Mouse (Mus musculus): Measurements from ENCODE around the gene Mcm2.

Gene Mcm2

DNA sequence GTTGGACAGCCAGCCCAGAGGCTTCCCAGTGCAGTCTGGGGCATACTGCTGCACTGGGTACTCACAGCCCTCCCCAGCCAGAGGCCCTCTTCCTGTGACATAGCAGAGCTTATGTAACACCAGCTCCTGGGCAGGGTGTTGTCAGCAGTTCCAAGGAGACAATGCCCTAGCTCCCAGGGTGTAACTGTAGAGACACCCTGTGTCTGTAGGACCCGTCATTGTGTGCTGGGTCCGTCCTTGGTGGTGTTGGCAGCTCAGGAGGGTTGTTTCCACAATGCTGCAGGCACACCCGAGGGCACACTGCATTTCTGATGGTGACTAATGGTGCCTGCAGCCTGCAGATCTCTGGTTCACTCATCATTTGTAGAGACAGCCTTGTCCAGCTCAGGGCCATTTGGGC lies 28.3 kb upstream of the Mcm2 start:
- DNase-seq (ENCODE audit: low read depth): no peak

DNA sequence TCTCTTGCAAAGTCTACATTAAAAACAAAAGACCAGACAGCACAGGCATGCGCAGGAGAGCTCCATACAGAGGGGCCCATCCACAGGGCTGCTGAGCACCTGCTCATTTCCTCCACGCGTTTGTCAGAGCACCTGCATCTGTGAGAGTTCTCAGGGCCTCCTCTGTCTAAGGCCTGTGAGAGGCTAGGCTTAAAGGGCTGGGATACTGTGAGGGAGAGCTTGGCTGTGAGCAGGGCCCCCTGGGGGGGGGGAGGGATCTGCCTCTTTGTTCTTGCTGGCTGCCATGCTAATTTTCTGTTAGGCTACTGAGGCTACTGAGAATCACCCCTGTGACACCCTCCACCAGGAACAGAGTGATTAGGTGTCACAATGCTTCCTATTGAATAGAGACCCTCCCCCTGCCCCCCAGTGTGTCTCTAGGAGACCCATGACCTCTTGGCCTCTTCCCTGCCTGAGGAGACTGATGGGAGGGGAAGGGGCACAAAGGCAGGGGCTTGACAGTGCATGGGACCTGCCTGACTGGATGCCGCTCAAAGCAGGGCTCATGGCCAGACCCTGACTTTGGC lies 27.1 kb upstream of the Mcm2 start:
- DNase-seq (ENCODE audit: low read depth): no peak

DNA sequence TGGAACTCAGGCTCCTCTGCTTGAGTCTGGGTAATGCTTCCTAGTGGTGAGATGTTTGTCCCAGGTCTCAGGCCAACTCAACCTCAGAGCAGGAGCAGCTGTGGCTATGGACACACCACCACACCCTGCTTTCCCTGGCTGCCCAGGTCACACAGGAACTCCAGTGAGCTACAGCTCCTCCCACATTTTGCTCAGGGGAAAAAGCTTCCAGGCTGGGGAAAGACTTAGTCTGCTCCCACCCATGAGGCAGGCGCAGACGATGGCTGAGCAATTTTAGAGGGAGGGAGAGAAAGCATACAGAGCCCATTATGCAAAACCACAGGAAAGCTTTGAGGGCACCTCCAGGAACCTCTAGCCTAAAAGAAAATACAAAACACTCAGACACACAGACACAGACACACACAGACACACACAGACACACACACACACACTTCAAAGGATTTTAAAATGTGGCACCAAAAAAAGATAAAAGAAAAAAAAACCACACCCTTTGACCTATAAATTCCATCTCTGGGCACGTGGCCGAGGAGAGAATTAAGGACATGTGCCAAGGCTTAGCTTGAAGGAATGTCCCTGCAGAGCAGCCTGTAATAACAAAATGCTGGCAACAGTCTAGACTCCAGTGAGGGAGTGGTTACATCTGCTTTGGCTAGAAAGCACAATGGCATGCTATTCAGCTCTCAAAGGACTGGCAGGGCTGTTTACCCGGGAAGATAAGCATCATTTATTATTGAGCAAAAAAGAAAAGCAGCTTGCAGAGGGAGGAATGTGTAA lies 26.1 kb upstream of the Mcm2 start:
- no peak for DNase-seq (ENCODE audit: low read depth)

DNA sequence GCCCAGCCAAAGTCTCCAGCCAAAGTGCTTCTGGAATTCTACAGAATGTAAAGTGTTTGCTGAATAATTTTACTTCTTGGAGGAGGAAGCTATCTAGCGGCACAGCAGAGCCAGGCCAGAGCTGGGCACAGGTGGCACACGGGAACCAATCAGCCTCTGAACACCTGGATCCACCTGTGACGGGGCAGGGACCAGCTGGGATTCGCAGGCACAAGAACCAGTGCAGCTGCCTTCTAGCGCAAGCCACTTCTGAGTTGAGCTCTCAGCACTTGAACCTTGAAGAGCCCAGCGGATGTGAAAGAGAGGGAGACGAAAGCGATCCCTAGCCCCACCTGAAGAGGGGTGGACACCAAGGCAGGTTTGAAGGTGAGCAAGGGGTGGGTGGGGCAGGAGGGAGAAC lies 20.2 kb upstream of the Mcm2 start:
- DNase-seq (ENCODE audit: low read depth): no peak

DNA sequence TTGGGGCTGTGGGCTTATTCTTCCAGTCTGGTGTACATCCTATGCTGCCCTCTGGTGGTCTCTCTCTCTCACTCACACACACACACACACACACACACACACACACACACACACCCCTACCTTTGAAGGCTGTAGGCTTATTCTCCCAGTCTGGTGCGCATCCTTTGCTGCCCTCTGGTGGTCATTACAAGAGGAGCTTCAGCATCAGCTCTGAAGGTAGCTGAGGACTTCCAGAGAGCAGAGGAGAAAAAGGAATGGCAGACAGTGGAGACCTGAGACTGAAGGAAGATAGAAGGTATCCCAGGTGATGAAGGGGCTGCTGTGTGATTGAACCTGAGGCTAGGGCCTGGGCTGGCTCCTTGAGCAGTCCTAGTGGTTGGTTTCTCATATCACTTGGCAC lies 17.6 kb upstream of the Mcm2 start:
- peak; percentile 68 for DNase-seq (ENCODE audit: low read depth)

DNA sequence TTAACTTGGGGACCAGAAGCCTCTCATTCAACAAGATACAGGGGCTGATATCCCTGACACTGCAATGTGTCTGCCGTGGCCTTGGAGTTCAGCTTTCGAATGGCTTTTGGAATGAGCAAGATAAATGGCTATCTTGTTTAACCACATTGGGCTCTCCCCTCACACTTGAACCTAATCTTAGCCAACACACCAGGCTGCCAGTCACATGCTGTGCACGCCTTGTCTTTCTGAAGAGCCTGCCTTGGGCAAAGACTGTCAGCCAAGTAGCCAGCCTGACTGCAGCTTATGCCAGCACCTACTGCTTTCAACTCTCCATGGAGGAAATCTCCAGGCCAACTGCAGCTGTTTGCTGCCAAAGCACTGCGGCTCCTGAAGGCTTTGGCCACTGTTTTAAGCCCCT lies 16.9 kb upstream of the Mcm2 start:
- DNase-seq (ENCODE audit: low read depth): peak; percentile 94

DNA sequence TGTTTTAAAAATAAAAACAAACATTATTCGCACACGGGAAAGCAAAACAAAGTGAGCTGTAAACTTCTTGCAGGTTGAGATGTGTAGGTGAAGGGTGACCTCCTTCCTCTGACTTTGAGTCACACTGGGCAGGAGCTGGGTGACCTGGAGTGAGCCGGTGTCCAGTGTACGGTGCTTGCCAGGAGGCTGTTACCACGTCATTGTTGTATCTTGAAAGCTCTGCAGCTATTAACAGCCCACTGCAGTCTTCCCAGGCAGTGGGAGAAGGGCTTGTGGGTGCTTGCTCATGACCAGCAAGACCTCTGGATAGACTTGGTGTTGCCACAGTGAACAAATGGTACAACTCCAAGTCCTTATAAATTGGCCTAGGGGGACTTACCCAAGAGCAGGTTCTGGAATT lies 16.2 kb upstream of the Mcm2 start:
- DNase-seq (ENCODE audit: low read depth): no peak

DNA sequence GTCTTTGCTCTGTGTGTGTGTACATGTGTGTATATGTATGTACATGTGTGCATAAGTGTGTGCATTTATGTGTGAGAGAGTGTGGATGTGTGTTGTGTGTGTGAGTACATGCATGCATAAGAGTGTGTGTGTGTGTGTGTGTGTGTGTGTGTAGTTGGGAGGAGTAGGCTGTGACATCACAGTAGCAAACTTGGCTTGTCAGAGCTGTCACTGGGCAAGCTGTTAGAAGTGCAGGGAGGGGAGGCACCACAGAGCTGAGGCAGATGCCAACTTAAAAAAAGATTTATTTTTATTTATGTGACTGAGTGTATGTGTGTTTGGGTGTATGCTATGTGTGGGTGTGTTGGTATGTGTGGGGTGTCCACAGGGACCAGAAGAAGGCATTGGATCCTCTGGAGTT lies 14.9 kb upstream of the Mcm2 start:
- no peak for DNase-seq (ENCODE audit: low read depth)

DNA sequence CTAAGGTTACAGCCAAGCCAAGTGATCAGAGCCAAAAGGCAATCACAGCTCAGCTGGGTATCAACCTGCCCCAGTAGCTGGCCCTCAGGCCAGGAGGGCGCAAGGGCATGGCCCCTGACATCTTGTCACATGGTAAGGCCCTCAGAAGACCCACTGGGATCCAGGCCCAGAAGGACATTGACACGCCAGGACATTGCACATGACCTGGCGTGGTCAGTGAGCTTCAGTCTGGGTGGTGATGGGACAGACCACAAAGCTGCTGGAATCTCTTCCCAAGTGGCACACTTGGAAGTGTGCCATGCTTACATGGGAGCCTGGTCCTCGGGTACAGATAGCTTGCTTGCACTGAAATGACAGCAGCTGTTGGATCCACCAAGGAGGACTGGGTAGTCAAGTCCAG lies 14.4 kb upstream of the Mcm2 start:
- DNase-seq (ENCODE audit: low read depth): no peak

DNA sequence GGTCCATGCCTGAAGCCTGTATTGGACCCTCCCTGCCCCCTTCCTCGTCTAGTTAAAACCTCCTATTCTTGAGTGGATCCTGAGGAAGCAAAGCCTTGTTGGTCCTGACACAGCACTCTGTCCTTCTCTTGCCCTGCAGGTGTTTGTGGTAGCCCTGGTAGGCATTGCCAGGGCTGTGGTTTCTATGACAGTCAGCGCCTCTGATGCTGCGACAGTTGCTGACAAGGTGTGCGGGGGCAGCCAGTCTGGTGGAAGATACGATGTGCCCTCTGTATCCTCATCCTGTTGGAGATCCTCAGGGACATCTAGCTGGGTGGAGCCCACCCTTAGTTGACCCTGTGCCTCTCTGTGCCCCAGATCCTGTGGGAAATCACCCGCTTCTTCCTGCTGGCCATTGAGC lies 10.6 kb upstream of the Mcm2 start:
- DNase-seq (ENCODE audit: low read depth): no peak

DNA sequence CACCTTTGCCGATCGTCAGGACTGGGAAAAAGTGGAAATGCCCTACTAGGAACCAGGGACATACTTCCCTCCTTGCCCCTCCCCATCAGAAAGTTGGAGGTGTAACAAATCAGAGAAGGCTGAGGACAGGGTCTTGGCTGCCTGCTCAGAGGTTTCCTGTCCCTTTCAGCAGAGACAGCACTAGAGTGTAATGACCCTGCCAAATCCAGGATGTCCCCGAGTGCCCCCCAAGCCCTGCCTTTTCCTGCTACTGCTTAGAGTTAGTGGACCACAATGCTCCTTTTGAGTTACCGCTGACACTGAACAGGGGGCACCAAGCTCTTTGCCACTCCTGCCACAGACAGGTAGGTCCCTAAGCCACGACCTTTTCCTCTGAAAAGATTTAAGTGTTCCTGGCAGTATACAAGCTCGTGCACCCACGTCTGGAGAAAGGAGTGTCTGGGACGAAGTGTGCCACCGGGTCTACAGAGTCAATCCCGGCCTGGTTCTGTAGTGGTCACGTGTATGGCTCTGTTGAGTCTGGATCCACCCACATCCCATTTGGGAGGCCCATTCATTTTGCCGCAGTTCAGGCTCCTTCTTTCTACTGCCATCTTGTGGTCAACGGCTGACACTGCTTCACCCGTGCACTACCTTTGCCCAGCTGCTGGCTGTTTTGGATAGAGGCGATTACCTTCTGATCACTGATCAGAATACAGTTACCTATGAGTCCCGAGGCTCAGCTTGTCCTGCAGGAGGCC lies 8.0 kb upstream of the Mcm2 start:
- DNase-seq (ENCODE audit: low read depth): peak; percentile 74

DNA sequence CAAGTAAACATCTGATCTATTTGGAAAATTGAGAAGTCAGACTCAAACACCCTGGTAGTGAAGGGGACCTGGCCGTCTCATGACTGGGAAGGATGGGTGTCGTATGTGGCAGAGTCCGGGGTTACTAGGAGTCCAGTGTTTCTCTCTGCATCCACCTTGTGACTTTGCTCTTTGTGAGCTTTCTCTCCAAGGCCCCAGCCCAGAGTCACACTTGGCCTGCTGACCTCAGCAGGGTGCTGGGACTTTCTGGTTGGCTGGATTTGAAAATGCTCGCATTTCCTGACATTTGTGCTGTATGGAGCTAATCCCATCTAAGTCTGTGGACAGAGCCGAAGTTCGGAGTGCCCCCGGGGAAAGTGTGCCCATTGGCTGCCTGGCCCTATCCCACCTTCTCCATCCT lies 6.5 kb upstream of the Mcm2 start:
- no peak for DNase-seq (ENCODE audit: low read depth)

DNA sequence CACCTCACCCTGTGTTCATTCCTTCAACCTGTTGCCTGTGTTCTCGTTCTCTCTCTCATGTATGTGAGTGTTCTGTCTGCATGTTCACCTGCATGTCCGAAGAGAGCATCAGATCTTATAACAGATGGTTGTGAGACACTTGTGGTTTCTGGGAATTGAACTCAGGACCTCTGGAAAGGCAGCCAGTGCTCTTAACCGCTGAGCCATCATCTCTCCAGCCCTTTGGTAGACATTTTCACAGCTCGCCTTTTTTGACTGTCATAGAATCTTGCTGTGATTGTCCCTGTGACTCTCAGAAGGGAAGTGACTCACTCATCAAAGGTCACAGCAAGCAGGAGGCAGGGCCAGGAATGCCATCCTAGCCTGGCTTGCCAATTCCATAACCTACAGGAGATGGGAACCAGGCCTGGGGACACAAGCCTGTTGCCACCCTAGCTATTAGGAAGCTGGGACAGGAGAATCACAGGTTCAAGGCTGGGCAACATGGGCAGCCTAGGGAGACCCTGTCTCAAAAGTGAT lies 5.9 kb upstream of the Mcm2 start:
- no peak for DNase-seq (ENCODE audit: low read depth)

DNA sequence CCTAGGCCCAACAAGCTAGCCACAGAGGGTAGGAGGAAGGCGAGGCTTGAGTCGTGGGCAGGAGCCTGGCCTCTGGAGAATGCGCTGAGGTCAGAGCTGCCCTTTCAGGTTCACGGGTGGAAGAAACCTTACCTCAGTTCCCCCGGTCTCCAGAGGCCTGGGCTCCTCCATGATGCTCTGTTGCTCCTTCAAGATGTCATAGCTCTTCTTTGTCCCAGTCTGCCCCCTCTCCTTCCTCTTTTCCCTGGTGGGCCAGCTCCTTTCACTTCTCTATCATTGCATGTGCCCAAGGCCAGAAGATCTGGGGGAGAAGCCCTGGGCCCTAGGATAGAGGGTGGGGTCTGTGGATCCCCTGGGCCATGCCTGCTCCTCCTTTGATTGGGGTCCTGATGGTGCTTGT lies 5.1 kb upstream of the Mcm2 start:
- DNase-seq (ENCODE audit: low read depth): no peak

DNA sequence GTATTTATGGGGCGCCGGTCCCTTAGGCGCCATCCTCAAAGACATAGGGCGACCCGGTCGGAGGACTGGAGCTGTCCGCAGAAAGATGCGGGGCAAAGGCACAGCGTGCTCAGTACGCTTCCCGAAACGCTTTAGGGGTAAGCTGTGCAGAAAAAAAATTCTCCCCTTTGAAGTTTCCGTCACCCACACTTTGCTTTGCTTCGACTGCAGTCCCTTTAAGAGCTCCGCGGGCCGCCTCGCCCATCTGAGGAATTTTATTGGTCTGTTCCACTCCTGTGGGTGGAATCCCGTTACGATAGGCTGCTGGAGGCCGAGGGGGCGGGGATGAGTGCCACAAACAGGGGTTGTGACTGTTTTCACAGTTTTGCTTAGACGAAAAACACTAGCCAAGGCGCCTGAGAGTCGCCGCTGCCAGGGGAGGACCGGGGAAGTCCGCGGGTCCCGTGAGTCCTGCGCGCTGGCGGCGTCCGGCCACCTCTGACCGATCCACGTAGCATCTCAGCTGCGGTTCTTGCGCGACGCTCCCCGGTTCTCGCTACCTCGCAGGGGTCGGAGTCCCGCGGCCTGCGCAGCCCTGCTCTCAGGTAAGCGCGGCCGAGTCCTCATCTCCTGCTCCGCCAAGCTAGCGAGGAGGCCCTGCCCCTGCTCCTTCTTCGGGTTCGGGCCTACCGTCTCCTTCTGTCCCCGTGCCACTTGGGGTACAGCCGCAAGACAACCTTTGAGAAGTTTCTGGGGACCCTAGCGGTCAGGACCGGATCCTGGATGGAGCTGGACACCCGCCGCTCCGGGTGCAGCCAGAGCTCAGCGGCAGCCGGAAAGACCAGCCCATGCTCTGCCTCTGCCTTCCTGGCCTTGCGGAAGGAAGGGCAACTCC lies 3.6 kb upstream of the Mcm2 start, which contains the start of gene Tpra1:
Gene Tpra1 (plus strand): TSS at position 305 of the 874 bp plus-strand sequence.
- DNase-seq (ENCODE audit: low read depth): peak; percentile 94

DNA sequence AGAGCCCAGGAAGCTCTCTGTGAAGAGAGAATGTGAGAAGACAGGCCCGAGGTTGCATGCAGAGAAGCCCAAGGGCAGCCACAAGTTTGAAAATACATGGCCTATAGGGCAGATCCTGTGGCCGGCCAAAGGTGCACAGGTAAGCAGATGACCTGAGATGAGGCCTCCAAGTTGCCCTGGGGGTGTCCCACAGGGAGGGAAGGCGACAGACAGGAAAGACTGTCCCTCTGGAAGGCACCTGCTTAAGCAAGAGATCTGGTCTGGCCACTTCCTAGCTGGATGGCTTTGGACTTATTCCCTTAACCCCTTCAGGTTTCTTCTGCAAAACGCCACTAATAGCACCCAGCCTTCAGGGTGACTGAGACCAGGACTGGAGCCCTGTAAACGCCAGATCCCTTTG lies 2.9 kb upstream of the Mcm2 start:
- no peak for DNase-seq (ENCODE audit: low read depth)

DNA sequence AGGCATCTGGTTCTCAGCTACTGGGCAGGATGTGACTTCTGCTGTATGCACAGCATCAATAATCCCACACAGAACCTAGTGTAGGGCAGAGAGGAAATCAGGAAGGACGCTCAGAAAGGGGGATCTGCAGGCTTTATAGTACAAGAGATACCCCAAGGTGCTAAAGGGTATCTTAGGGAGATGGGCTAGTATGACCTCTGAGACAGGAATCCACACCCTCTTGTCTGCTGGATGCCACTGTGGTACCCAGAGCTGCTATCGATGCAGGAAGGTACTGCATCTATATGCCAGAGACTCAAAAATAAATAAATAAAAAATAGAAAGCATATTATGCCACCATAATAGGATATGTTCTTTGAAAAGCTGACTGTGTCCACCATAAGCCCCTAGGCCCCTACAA lies 1.0 kb upstream of the Mcm2 start:
- DNase-seq (ENCODE audit: low read depth): no peak

DNA sequence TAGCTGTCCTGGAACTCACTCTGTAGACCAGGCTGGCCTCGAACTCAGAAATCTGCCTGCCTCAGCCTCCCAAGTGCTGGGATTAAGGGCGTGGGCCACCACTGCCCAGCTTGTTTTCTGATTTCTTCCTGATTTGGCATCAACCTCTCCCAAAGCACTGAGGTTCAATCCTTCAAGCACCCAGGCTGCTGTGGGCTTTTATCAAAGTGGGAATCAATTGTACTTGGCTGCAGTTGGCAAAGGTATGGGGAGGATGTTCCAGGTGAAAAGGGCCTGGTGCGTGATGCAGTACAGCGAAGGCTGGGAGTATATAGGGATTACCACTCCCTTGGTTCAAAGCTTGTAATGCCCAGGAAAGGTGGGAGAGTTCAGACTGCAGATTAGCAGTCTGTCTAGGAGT lies 506 bp upstream of the Mcm2 start:
- DNase-seq (ENCODE audit: low read depth): no peak

DNA sequence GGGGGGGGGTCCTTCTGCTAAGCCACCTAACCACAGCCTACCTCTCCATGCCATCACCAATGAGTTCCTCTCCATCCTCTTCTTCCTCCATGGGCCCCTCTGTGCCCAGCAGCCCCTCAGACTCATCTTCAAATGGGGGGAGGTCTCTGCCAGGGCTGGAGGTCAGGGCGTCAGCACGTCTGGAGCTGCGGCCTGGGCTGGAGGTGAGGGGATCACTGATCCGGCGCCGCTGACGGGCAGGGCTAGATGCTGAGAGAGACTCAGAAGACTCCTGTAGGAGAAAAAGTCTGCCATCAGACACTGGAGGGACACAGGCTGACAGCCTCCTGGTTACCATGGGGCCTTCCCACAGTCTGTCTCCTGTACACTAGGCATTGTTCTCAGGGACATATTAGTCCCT lies 1.3 kb downstream of the Mcm2 start:
- DNase-seq (ENCODE audit: low read depth): no peak

DNA sequence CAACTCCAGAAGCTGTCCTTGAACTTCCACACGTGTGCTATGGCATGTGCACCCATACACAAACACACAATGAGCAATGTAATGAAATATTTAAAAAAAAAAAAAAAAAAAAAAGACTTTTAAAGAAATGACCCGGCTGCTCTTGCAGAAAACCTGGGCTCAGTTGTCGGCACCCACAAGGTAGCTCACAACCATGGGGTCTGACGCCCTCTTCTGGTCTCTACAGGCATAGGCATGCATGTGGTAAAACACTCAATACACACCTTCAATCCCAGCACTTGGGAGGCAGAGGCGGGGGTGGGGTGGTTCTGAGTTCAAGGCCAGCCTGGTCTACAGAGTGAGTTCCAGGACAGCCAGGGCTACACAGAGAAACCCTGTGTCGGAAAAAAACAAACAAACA lies 2.6 kb downstream of the Mcm2 start:
- no peak for DNase-seq (ENCODE audit: low read depth)

DNA sequence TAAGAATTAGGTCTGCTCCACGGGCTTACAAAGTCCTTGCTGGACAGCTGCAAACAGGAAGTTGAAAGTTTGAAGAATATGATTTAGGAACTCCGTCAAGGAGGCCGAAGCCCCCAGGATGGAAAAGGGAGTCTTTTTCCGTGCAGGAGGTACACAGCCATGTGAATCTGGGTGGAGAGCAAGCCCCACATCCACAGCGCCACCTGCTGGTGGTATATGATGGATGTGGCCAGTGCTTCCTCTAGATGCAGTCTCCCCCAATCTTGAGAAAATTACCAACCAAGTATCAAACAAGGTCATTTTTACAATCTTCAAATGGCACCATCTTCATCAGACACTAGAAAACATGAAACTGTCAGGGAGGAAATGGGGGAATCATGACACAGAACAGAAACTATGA lies 5.0 kb downstream of the Mcm2 start:
- DNase-seq (ENCODE audit: low read depth): peak; percentile 56

DNA sequence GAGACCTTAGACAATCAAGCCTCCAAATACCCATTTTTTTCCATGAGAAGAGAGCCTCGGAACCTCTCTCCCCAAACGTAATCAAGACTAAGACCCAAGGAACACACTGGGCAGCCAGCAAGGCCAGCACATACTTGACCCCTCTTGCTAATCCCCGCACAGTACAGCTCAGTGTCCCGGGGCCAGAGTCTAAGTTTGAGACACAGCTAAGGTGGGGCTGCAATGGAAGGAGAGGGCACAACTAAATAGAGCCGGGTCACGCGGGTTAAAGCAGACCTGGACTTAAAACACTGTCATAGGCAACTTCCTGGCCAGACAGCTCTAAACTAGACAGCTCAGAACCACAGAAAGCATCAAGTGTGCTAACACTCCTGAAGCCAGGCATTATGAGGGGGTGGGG lies 7.7 kb downstream of the Mcm2 start:
- DNase-seq (ENCODE audit: low read depth): no peak
